Mouse (Mus musculus) kidney, postnatal 36 days (tissue): ENCODE measurements around the gene Gsc2.
"Not testable (repeated sequence)": the region's sequence is repeated elsewhere in the genome, so short reads cannot be mapped to it uniquely, and the experiment has no call there.

Source experiments
- DNase-seq, 2 experiments: peaks; one replicate each; pipeline ENCODE4 v3.0.0; 2021 to 2022; ENCODE audit warnings: mixed read lengths in 2 of 2

Gsc2 gene

GRCm38 (mm10) chr16:17914307-17915249 lies at the start of gene Gsc2:
Gene Gsc2 (minus strand): TSS chr16:17915059.
- peak in 1 of 2 experiments; percentile 50 for DNase-seq

GRCm38 (mm10) chr16:17962091-17962490 lies 47.2 kb upstream of the Gsc2 start:
- no peak for DNase-seq

GRCm38 (mm10) chr16:17956052-17956638 lies 41.3 kb upstream of the Gsc2 start:
- not testable (repeated sequence) for DNase-seq

- no peak for DNase-seq
Measured at GRCm38 (mm10) chr16:17951618-17952017, 36.8 kb upstream of the Gsc2 start.

GRCm38 (mm10) chr16:17950068-17950467 lies 35.2 kb upstream of the Gsc2 start:
- no peak for DNase-seq

- no peak for DNase-seq
Measured at GRCm38 (mm10) chr16:17949421-17949877, 34.6 kb upstream of the Gsc2 start.

GRCm38 (mm10) chr16:17945081-17945831 lies 30.4 kb upstream of the Gsc2 start:
- DNase-seq: peak; percentile 31 to 60

- no peak for DNase-seq
Measured at GRCm38 (mm10) chr16:17943466-17943865, 28.6 kb upstream of the Gsc2 start.

- no peak for DNase-seq
Measured at GRCm38 (mm10) chr16:17939255-17939751, 24.4 kb upstream of the Gsc2 start.

GRCm38 (mm10) chr16:17938821-17939220 lies 24.0 kb upstream of the Gsc2 start:
- DNase-seq: peak; percentile 76 to 88

- DNase-seq: no peak
Measured at GRCm38 (mm10) chr16:17938187-17938586, 23.3 kb upstream of the Gsc2 start.

- no peak for DNase-seq
Measured at GRCm38 (mm10) chr16:17936776-17937175, 21.9 kb upstream of the Gsc2 start.

- no peak for DNase-seq
Measured at GRCm38 (mm10) chr16:17934445-17934910, 19.6 kb upstream of the Gsc2 start.

GRCm38 (mm10) chr16:17933594-17934444 lies 19.0 kb upstream of the Gsc2 start:
- no peak for DNase-seq

GRCm38 (mm10) chr16:17931906-17932460 lies 17.1 kb upstream of the Gsc2 start:
- DNase-seq: no peak

- DNase-seq: no peak
Measured at GRCm38 (mm10) chr16:17929631-17930030, 14.8 kb upstream of the Gsc2 start.

- DNase-seq: no peak
Measured at GRCm38 (mm10) chr16:17929211-17929610, 14.4 kb upstream of the Gsc2 start.

- peak; percentile 83 to 85 for DNase-seq
Measured at GRCm38 (mm10) chr16:17928627-17929104, 13.8 kb upstream of the Gsc2 start.

GRCm38 (mm10) chr16:17928087-17928580 lies 13.3 kb upstream of the Gsc2 start, which contains the start of gene Slc25a1:
Gene Slc25a1 (minus strand): TSS chr16:17928219.
- peak; percentile 73 to 90 for DNase-seq

- peak; percentile 44 to 82 for DNase-seq
Measured at GRCm38 (mm10) chr16:17927351-17928082, 12.7 kb upstream of the Gsc2 start.
